Mouse (Mus musculus) forebrain, embryonic 15.5 days (tissue): Measurements from ENCODE around the gene Ddx19a. TPM values are rescaled to one million over a fixed set of nuclear protein-coding genes. Genes with fewer than 3 reads are reported as not detected.

Experiments used
- ATAC-seq: fragments of 200-750 bp; cut with Nextera tagmentation; replicated peaks from 2 replicates; pipeline ENCODE4 v1.8.0; 2017; ENCODE audit warnings: mild to moderate bottlenecking, moderate TSS enrichment, moderate library complexity
- H3K27ac ChIP-seq: fragments of 300-500 bp; sonication (generic); replicated peaks from 2 replicates; pipeline ENCODE4 v1.5.1; 2015; ENCODE audit warnings: mild to moderate bottlenecking, inconsistent platforms
- H3K27me3 ChIP-seq: fragments of 300-500 bp; sonication (generic); 2 replicates; pipeline ENCODE4 v1.6.1; 2015; ENCODE audit warnings: inconsistent platforms
- H3K36me3 ChIP-seq: fragments of 300-500 bp; sonication (generic); 2 replicates; pipeline ENCODE4 v1.6.1; 2015; ENCODE audit warnings: mild to moderate bottlenecking, inconsistent platforms
- H3K4me1 ChIP-seq: fragments of 300-500 bp; sonication (generic); 2 replicates; pipeline ENCODE4 v1.6.1; 2015; ENCODE audit warnings: inconsistent platforms
- H3K4me2 ChIP-seq: fragments of 300-500 bp; sonication (generic); replicated peaks from 2 replicates; pipeline ENCODE4 v1.6.1; 2015; ENCODE audit warnings: mild to moderate bottlenecking, inconsistent platforms
- H3K4me3 ChIP-seq: fragments of 300-500 bp; sonication (generic); 2 replicates; pipeline ENCODE4 v1.5.1; 2015; ENCODE audit warnings: mild to moderate bottlenecking, inconsistent platforms
- H3K9ac ChIP-seq: fragments of 300-500 bp; sonication (generic); replicated peaks from 2 replicates; pipeline ENCODE4 v1.6.1; 2015; ENCODE audit warnings: mild to moderate bottlenecking, inconsistent platforms
- H3K9me3 ChIP-seq: fragments of 300-500 bp; sonication (generic); 2 replicates; pipeline ENCODE4 v1.6.1; 2016; ENCODE audit warnings: inconsistent platforms
- WGBS: fragments of 180-500 bp; shearing (Covaris S2); methylation state at CpG from one replicate; pipeline ENCODE4 v1.1.7; 2015; ENCODE audit warnings: mixed read lengths; 5-methylcytosine and 5-hydroxymethylcytosine counted together
- microRNA-seq: library from miRNA; unstranded; fragments of <30 nt; microRNA quantifications from one replicate; pipeline ENCODE4, GENCODE M21; 2016
- polyA plus RNA-seq: library from polyadenylated mRNA; unstranded; fragments of >200 nt; fragmentation: Nextera tagmentation; extraction: Ambion mirVana; gene quantifications from 2 replicates; pipeline ENCODE4 v1.2.1, GENCODE M21; 2015

Gene Ddx19a
- polyA plus RNA-seq, 1 experiment from 2014 or later, result 13.0 TPM

- Histone ChIP-seq H3K4me1 (peaks cover 23% of the 10 kb centered on the region), H3K27me3 (no peaks in the 10 kb centered on the region), H3K27ac (no peak overlapping the region), H3K4me3 (no peak overlapping the region), H3K4me2 (no peak overlapping the region), H3K9ac (no peak overlapping the region), H3K9me3 (no peaks in the 10 kb centered on the region), H3K36me3 (no peaks in the 10 kb centered on the region)
- no peak for ATAC-seq
- WGBS, result 86% methylated on average over 8 of the region's 8 CpGs
Observed at GRCm38 (mm10) chr8:110925691-110926140, 71.9 kb downstream of the Ddx19a start.

Small RNAs within 50 kb of the gene (microRNA-seq; reads per million reads assigned to microRNA genes)
- gene Gm24103, result not detected
- gene Mir3473d, result not detected

Other genes with a start within 250 kb of the Ddx19a start
- gene Il34, start 191.9 kb downstream of the Ddx19a start, polyA plus RNA-seq, result 2.5 and 3.4 TPM in 2 replicates
- 67.1 and 70.0 TPM in 2 replicates for gene Cog4, start 151.2 kb downstream of the Ddx19a start, polyA plus RNA-seq
- 121 TPM in 2 replicates for gene Sf3b3, start 151.0 kb downstream of the Ddx19a start, polyA plus RNA-seq
- gene Fuk, start 95.3 kb downstream of the Ddx19a start, polyA plus RNA-seq, result 8.5 and 8.7 TPM in 2 replicates
- gene St3gal2, start 77.9 kb downstream of the Ddx19a start, polyA plus RNA-seq, result 24.5 and 25.8 TPM in 2 replicates
- gene Ddx19b, start 34.0 kb upstream of the Ddx19a start, polyA plus RNA-seq, result 8.2 and 8.9 TPM in 2 replicates
- 68.8 and 69.6 TPM in 2 replicates for gene Aars, start 35.3 kb upstream of the Ddx19a start, polyA plus RNA-seq
- gene Exosc6, start 58.5 kb upstream of the Ddx19a start, polyA plus RNA-seq, result not detected in 2 replicates
- gene Clec18a, start 94.6 kb upstream of the Ddx19a start, polyA plus RNA-seq, result 0.60 and 0.79 TPM in 2 replicates
- gene Pdpr, start 96.8 kb upstream of the Ddx19a start, polyA plus RNA-seq, result 11.5 and 14.0 TPM in 2 replicates